Mouse (Mus musculus) bone marrow, adult 2 months (tissue): Measurements from ENCODE around the gene Usp8. TPM values are rescaled to one million over a fixed set of nuclear protein-coding genes. Genes with fewer than 3 reads are reported as not detected.

Experiments used
- H3K27ac ChIP-seq: fragments of 200-500 bp; 2 replicates; pipeline ENCODE4 v1.5.1; 2012; ENCODE audit warnings: low read depth, mild to moderate bottlenecking, control low read depth, inconsistent platforms, low read length; ENCODE audit not compliant: control insufficient read depth, poor library complexity, insufficient read depth
- H3K4me1 ChIP-seq: fragments of 200-500 bp; 2 replicates; pipeline ENCODE4 v1.6.1; 2011; ENCODE audit warnings: low read length; ENCODE audit not compliant: control insufficient read depth, insufficient read depth
- H3K4me3 ChIP-seq: fragments of 200-500 bp; replicated peaks from 2 replicates; pipeline ENCODE3; 2011; ENCODE audit warnings: mild to moderate bottlenecking, low read depth, low read length, control low read depth; ENCODE audit not compliant: control insufficient read depth
- CTCF ChIP-seq: fragments of 200-500 bp; IDR thresholded peaks from 2 replicates; pipeline ENCODE4 v1.5.1; 2011; ENCODE audit warnings: low read length, control low read depth; ENCODE audit not compliant: control insufficient read depth, insufficient read depth
- POLR2A ChIP-seq: fragments of 200-500 bp; IDR thresholded peaks from 2 replicates; pipeline ENCODE4 v1.6.1; 2011; ENCODE audit warnings: low read depth, mild to moderate bottlenecking, control low read depth, low read length, borderline replicate concordance; ENCODE audit not compliant: control insufficient read depth
- WGBS: fragments of 180-500 bp; shearing (Covaris S2); methylation state at CpG from one replicate; pipeline ENCODE4 v1.1.7; 2018; 5-methylcytosine and 5-hydroxymethylcytosine counted together
- polyA plus RNA-seq: library from polyadenylated mRNA; stranded (reverse); fragments of >200 nt; gene quantifications from 2 replicates; pipeline ENCODE4 v1.2.4, GENCODE M21; 2011; ENCODE audit warnings: low replicate concordance; ENCODE audit not compliant: missing spikeins, insufficient read depth, insufficient read length

Usp8 gene
- 12.5 and 16.7 TPM in 2 replicates for polyA plus RNA-seq

DNA sequence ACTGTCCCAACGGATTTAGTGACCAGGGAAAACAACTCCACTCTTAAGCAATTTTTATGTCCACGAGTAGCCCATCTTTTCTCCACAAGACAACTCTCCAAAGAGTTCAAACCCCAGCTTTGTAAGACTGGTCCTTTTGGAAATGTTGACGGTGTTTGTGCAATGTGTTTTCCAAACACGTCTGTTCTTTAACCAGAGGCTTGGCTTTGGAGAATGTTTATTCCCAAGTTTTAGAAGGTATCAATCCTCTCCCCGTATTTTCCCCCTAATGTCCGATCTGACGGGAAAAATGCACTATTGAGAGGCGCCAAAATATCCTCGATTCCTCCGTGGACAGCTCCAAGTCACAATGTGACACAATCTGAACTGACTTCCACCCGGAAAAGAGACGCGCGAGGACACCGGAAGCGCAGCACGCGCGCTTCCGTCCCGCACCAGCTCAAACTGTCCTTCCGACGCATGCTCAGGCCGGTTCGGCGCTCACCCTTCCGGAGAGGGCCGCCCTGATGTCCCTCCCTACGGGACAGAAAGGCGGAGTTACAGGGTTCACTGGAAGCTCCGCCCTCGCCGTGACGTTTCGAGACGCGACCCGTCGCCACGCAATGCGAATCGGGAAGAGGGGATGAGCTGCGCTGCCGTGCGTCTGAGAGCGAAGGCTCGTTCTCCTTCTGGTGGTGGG, at the start of gene Usp8:
Gene Usp8, plus strand, starts transcription at position 570 of the 679 bp plus-strand sequence.
- Histone ChIP-seq H3K4me1 (no peaks in the 10 kb centered on the region; the same call in 1 of the 2 replicates), H3K27ac (peak within 1 kb of the TSS; percentile 75), H3K4me3 (peak within 1 kb of the TSS; percentile 70)
- 2% methylated on average over 47 of the region's 47 CpGs for WGBS
- no peak for TF ChIP-seq CTCF
- peak; percentile 97 for TF ChIP-seq POLR2A

DNA sequence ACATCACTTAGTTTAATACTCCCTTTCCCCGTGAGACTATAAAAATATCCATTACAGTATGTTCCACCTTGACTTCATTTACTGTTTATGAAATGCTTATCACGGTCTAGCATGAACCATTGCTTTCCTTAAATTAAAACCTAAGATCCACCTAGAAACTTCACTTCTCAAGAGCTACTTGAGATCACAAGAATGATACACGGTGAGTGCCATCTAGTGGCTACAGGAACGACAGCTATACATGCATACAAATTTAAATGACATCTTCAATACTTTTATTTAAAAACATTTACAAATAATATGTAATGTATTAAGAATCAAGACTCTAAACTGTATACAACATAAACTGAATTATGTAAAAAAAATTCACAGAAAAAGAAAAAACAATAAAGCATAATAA, 43.6 kb upstream of the Usp8 start:
- Histone ChIP-seq H3K4me3 (no peak overlapping the region), H3K27ac (no peak overlapping the region), H3K4me1 (no peaks in the 10 kb centered on the region; the same call in 1 of the 2 replicates)
- TF ChIP-seq CTCF (0 out of 2 replicates have a peak, but pooled peaks have one; percentile 9), POLR2A (no peak)
- whole genome bisulfite sequencing: 12% methylated on average over 4 of the region's 4 CpGs

DNA sequence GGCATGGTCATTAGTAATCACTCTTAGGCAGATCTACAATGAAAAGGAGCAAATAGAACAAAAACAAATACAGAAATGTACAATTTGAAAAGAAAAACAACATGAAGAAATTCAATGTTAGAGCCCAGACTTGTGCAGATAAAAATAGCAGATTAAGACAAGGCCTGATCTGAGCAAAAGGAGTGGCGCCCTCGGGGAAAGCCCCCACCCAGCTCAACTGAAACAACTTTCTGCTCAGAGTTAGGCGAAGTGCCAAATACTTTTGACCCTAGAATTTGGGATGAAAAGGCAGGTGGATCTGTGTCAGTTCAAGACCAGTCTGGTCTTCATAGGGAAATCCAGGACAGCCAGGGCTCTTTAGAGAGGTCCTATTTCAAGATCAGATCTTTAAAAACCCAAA, 41.1 kb upstream of the Usp8 start:
- Histone ChIP-seq H3K27ac (no peak overlapping the region), H3K4me1 (no peaks in the 10 kb centered on the region; the same call in 1 of the 2 replicates), H3K4me3 (no peak overlapping the region)
- WGBS: 56% methylated on average over 3 of the region's 3 CpGs
- TF ChIP-seq CTCF (no peak), POLR2A (no peak)

DNA sequence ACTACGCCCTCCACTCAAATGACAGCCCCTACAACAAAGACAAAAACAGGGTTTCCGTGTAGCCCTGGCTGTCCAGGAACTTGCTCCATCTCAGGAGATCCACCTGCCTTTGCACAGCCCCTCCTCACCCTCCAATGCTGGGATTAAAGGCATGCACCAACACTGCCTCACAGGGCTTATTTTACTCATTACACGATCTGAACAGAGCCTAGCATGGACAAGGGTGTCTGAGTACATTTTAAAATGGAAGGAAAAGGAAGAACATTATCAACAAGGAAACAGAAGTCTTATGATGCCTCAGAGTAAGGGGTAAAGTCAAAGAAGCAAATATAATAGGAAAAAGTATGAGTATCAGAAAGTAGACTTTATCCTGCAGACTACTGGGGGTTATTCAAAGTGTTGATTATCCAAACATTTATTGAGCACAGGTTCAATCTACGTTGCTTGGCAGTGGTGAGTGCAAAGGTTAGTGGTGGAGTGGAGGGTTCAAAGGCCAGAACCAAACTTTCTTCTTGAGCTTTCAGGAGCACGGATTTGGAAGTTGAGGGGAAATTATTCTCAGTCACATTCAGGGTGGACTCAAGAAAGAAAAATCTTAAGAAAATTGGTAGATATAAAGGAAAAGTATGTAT, 38.4 kb upstream of the Usp8 start:
- no peaks in the 10 kb centered on the region; the same call in 1 of the 2 replicates for H3K4me1 ChIP-seq
- no peak overlapping the region for H3K4me3 ChIP-seq
- WGBS: 76% methylated on average over 5 of the region's 5 CpGs
- no peak overlapping the region for H3K27ac ChIP-seq
- no peak for TF ChIP-seq POLR2A
- TF ChIP-seq CTCF: no peak

DNA sequence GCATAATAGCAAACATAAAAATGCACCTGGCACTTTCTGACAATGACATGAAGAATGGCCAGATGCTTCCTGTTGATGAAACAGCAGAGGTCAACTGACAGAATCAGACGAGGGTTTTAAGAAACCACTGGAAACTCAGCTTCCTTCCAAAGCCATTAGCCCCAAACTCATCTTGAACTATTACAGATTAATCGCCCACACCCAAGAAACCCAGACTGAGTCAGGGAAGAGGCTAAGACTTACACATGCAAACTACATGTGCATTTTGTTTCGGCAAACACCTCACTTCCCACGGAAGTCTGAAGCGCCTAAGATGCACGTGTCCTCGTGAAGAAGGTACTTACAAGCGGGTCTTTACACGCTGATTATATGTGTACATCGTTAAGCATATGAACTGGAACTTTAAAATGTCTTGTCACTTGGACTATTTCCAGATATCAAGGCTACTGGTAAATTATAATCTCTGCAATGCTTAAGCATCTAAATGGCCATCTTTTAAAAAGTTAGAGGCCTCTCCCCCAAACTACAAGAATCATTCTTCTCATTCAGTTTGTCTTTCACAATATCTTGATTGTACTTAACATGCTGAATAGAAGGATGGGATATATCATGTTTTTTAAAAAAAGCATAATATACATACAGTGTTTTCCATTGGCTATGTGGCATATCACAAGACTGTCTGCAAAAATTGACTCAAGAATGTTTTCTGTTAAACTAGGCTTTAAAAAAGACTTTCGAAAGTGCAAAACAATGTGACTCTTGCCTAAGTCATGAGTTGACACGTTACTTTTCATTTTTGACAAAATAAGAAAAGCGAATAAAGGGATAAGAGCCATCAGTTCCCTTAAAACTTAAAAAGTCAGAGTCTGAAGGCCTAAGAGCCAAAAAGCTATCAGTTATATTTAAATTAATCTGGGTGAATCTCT, 33.5 kb upstream of the Usp8 start:
- WGBS: 3% methylated on average over 13 of the region's 13 CpGs
- no peaks in the 10 kb centered on the region; the same call in 1 of the 2 replicates for H3K4me1 ChIP-seq

DNA sequence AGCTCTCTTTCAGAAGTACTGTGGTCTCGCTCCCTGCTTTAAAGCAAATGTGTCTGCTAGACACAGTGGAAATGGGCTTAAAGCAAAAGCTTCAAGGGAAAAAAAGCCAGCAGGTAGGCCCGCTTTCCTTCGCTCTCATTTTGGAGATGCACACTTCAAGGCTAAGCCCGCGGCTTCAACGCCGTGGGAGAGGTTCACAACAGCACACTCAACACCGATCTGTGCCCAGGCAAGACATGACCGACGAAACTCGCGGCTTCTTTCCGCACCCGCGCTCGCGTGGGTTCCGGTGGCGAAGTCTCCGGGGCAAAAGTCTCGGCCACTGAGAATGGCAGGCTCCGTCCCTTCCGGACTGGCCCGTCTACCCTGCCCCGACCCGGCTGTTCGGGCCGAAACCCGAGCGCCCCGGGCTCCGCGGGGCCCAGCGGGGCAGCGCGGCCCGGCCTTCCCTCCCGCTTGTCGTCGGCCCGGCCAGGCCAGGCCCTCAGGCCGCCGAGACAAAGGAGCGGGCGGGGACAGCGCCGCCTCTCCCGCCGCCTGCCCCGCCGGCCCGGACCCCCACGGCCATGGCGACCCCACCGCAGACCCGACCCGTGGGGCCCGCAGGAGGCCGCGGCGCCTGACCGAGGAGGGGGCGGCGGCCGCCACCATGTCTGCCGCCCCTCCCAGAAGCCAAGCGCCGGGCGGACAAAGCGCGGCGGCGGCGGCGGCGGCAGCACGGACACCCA, 32.5 kb upstream of the Usp8 start:
- TF ChIP-seq POLR2A (peak; percentile 56; the same call in 1 of the 2 replicates), CTCF (no peak)
- Histone ChIP-seq H3K4me3 (peak overlapping the region; percentile 82), H3K27ac (peak overlapping the region; percentile 96), H3K4me1 (no peaks in the 10 kb centered on the region; the same call in 1 of the 2 replicates)
- under 1% methylated on average over 77 of the region's 77 CpGs for WGBS

More for the DNA sequence above, 33.5 kb upstream of the Usp8 start:
- peak overlapping the region; percentile 56 for H3K4me3 ChIP-seq
- TF ChIP-seq POLR2A: no peak
- TF ChIP-seq CTCF: no peak
- H3K27ac ChIP-seq: peak overlapping the region; percentile 77; the same call in 1 of the 2 replicates
